Mouse (Mus musculus): Measurements from ENCODE around the gene Pcbd2.

DNA sequence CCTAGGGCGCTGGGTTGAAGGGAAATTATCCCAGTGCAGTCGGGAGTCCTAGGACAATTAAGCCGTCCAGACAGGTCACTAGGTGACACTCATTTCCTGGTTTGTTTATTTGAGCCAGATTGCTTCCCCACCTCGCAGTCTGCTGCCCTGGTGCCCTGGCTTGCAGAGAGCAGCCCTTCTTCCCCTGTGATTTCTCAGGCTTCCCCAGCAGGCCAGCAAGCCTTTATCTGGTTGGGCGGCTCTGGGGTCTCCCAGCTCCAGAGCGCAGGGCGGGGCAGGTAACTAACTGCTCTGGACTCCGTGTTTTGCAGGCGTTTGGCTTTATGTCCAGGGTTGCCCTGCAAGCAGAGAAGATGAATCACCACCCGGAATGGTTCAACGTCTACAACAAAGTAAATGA, 47.9 kb downstream of the Pcbd2 start:
- no peak for TF ChIP-seq POLR2A (IDR thresholded peaks at IDR 0.05; ENCODE audit: extremely low read depth, insufficient read depth, low read length)
- no peak for TF ChIP-seq CTCF (IDR thresholded peaks at IDR 0.05; ENCODE audit: extremely low read depth, insufficient read depth, low read length)
